25 mouse cellular contexts compared by ENCODE assay signal in genomic region chr5:96340564-96340963, GRCm38 (mm10). TPM values are rescaled to one million over a fixed set of nuclear protein-coding genes. Genes with fewer than 3 reads are reported as not detected.
"Had no signal": no experiment of that assay in that cellular context is flagged by ENCODE, and none has a peak within 500 bp of the region (broad histone marks: within the 10 kb centered on the region; RNA-seq: fewer than 3 reads in every experiment).

No protein-coding gene starts in this region.

- H3K27me3 ChIP-seq: limb, embryonic 12.5 days; limb, embryonic 13.5 days; limb, embryonic 15.5 days; liver, embryonic 12.5 days; liver, embryonic 13.5 days; liver, embryonic 15.5 days; lung, embryonic 15.5 days; megakaryocyte, embryonic 14.5 days; midbrain, embryonic 12.5 days; midbrain, embryonic 13.5 days; midbrain, embryonic 15.5 days; neural tube, embryonic 12.5 days had no signal

- H3K4me2 ChIP-seq: limb, embryonic 12.5 days; limb, embryonic 13.5 days; limb, embryonic 15.5 days; liver, embryonic 11.5 days; liver, embryonic 12.5 days; liver, embryonic 13.5 days; liver, embryonic 15.5 days; lung, embryonic 14.5 days; lung, embryonic 15.5 days; midbrain, embryonic 11.5 days; midbrain, embryonic 12.5 days; midbrain, embryonic 13.5 days; midbrain, embryonic 15.5 days; neural tube, embryonic 12.5 days had no signal

- H3K36me3 ChIP-seq: limb, embryonic 10.5 days; limb, embryonic 12.5 days; limb, embryonic 13.5 days; limb, embryonic 15.5 days; liver, embryonic 12.5 days; liver, embryonic 13.5 days; liver, embryonic 15.5 days; lung, embryonic 15.5 days; midbrain, embryonic 10.5 days; midbrain, embryonic 12.5 days; midbrain, embryonic 13.5 days; midbrain, embryonic 15.5 days; neural tube, embryonic 12.5 days had no signal

- ATAC-seq: liver, embryonic 12.5 days; liver, postnatal 0 days; lung, postnatal 0 days; midbrain, embryonic 13.5 days; midbrain, embryonic 15.5 days; midbrain, embryonic 16.5 days had no signal

- H3K4me3 ChIP-seq: limb, embryonic 10.5 days; limb, embryonic 12.5 days; limb, embryonic 13.5 days; limb, embryonic 15.5 days; liver, embryonic 12.5 days; liver, embryonic 13.5 days; liver, embryonic 15.5 days; lung, embryonic 15.5 days; megakaryocyte, embryonic 14.5 days; midbrain, embryonic 10.5 days; midbrain, embryonic 12.5 days; midbrain, embryonic 13.5 days; midbrain, embryonic 15.5 days; neural tube, embryonic 12.5 days had no signal

RNA-seq across cellular contexts. Expression of gene Fras1, which starts 33.2 kb away (rescaled TPM):
- total RNA-seq: megakaryocyte progenitor cell, adult 5-6 weeks; megakaryocyte, adult 5-6 weeks; megakaryocyte-erythroid progenitor cell, adult 5-6 weeks; monocyte, adult 5-6 weeks had no signal
- polyA plus RNA-seq: macrophage had no signal
